Mouse (Mus musculus) embryonic fibroblast, embryonic 13.5 days (primary cell): ENCODE measurements at regions not wholly inside any gene's neighbourhood (a gene's known extent, or its start where the extent isn't known, plus 50 kb on each side); places are given as distances from the start of the nearest gene placed in this dataset.
"Not testable (repeated sequence)": the region's sequence is repeated elsewhere in the genome, so short reads cannot be mapped to it uniquely, and the experiment has no call there.

Source experiments
- CTCF ChIP-seq: IDR thresholded peaks from 2 replicates; pipeline ENCODE4 v1.5.1; 2011; ENCODE audit warnings: mild to moderate bottlenecking, control low read depth, low read length, moderate library complexity, borderline replicate concordance; ENCODE audit not compliant: insufficient read depth
- POLR2A ChIP-seq: IDR thresholded peaks from 2 replicates; pipeline ENCODE4 v1.6.1; 2011; ENCODE audit warnings: low read depth, mild to moderate bottlenecking, control low read depth, low read length, moderate library complexity

DNA sequence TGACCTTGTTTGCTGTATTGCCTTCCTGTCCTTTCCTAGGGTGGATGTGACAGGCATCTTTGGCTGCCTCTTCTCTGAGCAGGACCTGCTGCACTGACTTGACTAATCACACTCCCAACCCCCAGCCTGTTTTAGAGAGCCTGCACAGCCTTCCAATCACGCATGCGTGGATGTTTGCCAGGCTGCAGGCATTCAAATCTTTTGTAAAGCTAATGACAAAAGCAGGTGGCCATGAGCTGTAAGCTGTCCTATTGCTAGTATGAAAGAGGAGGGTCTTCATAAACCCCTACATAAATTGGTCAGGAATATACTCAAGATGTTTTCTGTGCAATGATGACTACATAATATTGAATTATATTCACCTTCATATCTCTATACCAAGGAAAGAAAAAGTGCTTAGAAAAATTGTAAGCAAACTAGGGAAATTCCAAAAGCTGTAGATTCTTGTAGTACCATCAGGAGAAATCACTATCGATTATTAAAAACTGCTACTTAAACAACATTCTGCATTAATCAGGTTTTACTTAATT is 310.1 kb upstream of the Snrpn start:
- TF ChIP-seq CTCF, POLR2A: not testable (repeated sequence)
